Mouse (Mus musculus) right cerebral cortex, postnatal 4 days (tissue): ENCODE data around the gene Glmn.
A peak's percentile ranks its signal among the peaks of the same experiment; 100 is the strongest.

Experiments used
- DNase-seq: peaks from one replicate; pipeline ENCODE4 v3.0.0-alpha.2; 2022

Glmn gene

GRCm38 (mm10) chr5:107597301-107598077, at the start of gene Glmn, which contains the start of gene Rpap2:
TSS of gene Glmn (minus strand) at chr5:107597888.
TSS of gene Rpap2 (plus strand) at chr5:107597373.
- DNase-seq: peak; percentile 82

- no peak for DNase-seq
Observed at GRCm38 (mm10) chr5:107645935-107646334, 48.2 kb upstream of the Glmn start.

- DNase-seq: no peak
Observed at GRCm38 (mm10) chr5:107644595-107644994, 46.9 kb upstream of the Glmn start.

- DNase-seq: no peak
Observed at GRCm38 (mm10) chr5:107638366-107638765, 40.7 kb upstream of the Glmn start.

DNA sequence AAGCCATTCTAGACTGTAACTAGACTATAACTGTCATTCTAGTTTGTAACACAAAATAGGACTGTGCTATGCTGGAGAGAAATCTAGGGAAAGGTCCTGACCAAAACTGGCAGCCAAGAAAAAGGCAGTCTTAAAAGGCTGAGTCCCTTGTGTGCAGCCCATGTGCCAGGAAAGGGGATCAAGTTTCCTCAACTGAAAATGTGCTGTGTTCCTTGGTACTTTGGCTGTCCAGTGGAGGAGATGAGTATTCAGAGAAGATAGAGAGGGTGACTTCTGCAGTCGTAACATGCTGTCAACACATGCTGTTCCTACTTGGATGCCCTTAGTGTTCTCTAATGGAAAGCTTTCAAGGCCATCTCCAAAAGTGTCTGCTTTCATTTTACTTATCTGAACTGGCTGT, 39.4 kb upstream of the Glmn start:
- no peak for DNase-seq

GRCm38 (mm10) chr5:107633651-107634050, 36.0 kb upstream of the Glmn start:
- DNase-seq: no peak

DNA sequence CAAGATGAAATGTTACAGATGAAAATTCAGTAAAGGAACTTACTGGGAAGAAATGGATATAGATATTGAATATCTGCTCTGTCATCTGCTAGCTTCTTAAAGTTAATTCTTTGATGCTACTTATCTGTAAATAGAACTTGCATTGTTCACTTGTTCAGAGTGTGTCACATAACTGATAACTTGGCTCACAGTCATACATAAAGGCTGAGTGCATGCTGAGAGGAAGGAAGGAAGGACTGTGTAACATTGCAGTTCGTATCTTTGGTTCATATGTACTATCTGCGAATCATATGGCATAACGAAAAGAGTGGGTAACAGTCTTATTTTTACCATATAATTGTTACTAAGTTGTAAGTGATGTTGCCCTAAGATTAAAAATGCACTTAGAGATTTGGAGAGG, 23.6 kb upstream of the Glmn start:
- DNase-seq: no peak

GRCm38 (mm10) chr5:107617986-107618385, 20.3 kb upstream of the Glmn start:
- DNase-seq: no peak

DNA sequence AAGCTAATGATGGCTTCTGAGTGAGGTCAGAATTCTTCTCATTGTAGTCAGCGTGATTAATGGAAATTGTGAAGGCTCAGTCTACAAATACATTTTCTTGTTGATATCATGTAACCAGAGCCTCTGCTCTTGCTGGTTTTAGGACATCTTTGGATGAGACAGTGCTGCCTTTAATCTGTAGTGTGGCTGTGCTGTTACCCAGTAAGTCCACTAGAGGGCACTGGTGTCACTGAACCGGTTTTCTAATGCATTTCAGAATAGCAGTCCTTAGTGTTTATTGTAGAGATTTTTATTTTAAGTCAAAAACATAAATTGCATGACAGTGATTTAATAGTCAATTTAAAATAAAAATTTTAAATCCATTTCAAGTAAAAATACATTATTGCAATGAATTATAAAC, 13.5 kb upstream of the Glmn start:
- DNase-seq: peak; percentile 44

DNA sequence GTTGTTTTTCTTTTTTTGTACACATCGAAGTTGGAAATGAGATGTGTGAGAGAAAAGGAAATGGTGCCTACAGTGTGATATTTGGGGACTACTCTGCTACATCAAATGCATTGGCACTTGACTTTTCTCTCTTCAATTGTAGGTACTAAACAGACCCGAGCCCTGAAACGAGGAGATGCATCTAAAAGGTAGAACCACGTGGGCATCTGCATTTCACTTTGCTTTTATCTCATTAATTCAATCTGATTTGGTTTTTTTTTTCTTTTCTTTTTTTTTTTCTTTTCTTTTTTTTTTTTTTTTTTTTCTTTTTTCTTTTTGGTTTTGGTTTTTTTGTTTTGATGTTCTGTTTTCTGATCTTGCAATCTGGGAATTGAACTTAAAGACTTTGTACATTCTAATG, 692 bp upstream of the Glmn start:
- DNase-seq: no peak

DNA sequence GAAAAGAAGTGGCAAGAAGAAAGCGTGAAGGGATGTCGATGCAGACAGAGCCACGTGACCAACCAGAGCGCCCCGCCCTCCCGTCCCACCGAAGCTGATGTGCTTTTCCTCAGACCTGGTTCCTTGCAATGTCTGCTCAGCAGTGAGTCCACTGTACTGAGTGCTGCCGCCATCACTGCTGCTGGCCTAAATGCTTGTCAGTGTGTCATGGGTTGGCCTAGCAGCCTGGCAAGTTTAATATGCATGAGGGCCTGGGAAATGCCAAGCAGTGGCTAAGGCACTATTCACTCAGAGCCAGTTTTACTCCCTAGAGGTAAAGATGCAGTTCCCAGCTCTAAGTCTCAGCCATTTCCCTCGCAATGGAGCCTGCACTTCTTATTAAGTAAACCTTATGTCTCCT, 28.5 kb downstream of the Glmn start:
- peak; percentile 9 for DNase-seq

- no peak for DNase-seq
Observed at GRCm38 (mm10) chr5:107556969-107557368, 40.7 kb downstream of the Glmn start.

- no peak for DNase-seq
Observed at GRCm38 (mm10) chr5:107554336-107554735, 43.4 kb downstream of the Glmn start.

- DNase-seq: no peak
Observed at GRCm38 (mm10) chr5:107548444-107548843, 49.2 kb downstream of the Glmn start.

- no peak for DNase-seq
Observed at GRCm38 (mm10) chr5:107547955-107548354, 49.7 kb downstream of the Glmn start.

- DNase-seq: no peak
Observed at GRCm38 (mm10) chr5:107545927-107546326, 51.8 kb downstream of the Glmn start.

- no peak for DNase-seq
Observed at GRCm38 (mm10) chr5:107541696-107542095, 56.0 kb downstream of the Glmn start.

GRCm38 (mm10) chr5:107534581-107534980, 63.1 kb downstream of the Glmn start, which contains the start of gene 1700028K03Rik:
TSS of gene 1700028K03Rik (plus strand) at chr5:107534709.
- DNase-seq: no peak

DNA sequence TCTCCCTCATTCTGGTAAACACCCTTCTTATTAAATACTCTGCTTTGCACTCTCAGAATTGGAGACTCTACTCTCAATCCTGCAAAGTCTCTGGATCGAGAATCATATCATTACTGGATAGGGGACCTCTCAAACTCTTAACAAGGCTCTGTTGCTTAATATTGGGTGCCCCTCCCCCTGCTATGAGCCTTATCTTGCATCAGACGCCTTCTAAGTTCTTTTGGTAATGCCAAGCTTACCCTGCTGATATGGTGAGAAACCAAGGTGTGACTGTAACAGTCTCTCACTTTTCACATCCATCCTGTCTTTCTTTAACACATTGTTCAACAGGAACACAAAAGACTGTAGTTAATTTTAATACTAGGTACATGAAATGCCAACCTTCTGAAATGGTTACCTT, 64.1 kb downstream of the Glmn start:
- DNase-seq: no peak

- DNase-seq: no peak
Observed at GRCm38 (mm10) chr5:107528856-107529255, 68.8 kb downstream of the Glmn start.

DNA sequence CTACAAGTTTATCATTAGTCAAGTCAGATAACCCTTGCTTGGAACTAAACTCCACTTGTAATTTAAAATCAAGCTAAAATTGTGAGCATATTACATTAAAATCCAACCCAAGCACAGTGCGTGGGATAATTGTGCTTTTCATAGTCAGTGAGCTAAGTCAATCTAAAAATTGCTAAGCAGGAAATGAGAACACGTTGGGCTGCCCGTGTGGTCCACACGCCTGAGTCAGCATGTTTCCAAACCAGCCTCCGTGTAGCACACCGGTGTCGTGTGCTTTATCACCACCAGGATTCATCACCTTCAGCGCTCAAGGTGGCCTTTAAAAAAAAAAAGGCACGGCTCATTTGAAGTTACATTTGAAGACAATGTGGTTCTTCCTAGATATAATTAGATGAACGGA, 73.4 kb downstream of the Glmn start:
- DNase-seq: no peak

DNA sequence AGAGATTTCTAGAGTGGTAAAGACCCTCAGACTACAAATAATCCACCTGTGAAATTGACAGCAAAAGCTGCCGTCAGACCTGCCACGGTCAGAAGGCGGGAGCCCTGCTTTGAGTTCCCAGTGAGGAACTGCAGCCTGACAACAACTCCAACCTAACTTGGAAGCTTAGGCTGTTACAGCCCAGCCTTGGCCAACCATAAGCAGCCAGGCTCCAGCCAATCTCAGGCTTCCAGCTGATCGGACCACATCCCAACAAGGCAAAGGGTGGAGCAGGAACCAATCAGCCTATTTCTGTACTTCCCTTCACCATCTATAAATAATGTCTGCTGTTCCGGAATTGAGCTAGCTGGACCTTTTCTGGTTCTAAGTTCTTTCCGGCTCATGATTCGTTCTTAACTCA, 75.8 kb downstream of the Glmn start:
- no peak for DNase-seq

DNA sequence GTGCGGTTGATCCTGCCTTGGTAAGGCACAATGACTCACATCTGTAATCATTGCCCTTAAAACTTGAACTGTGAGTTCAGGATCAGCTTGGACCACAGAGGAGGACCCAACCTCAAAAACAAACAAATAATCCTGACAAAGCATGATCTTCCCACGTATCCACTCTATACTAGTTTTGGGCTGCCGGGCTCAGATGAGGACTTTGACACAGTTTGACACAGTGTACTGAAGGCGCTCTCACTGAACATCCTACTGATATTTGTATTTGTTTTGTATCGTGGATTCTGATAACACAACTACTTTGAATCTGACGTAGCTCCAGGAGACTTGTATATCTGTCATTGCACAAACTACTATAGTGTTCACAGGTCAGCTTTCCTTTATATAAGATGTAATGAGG, 76.3 kb downstream of the Glmn start:
- DNase-seq: no peak

DNA sequence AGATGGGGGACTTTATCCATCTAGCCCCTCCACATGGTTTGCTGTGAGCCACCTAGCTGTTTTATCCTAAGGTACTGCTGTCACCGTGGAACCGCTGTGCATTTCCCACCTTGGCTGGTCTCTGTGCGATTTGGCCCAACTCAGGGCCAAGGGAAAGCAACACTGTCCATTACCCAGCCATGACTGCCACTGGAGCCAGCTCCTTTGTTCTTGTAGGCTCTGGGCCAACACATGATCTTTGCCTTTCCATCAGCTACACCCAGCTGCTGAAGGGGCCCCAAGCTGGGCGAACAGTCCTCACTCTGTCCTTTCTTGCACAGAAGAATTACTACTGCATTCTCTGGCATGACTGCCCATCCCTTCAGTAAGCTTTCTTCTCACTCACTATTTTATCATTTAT, 79.1 kb downstream of the Glmn start:
- DNase-seq: no peak

- DNase-seq: no peak
Observed at GRCm38 (mm10) chr5:107516087-107516486, 81.6 kb downstream of the Glmn start.
